Mouse (Mus musculus): ENCODE results near the gene Magi2.

Gene Magi2

DNA sequence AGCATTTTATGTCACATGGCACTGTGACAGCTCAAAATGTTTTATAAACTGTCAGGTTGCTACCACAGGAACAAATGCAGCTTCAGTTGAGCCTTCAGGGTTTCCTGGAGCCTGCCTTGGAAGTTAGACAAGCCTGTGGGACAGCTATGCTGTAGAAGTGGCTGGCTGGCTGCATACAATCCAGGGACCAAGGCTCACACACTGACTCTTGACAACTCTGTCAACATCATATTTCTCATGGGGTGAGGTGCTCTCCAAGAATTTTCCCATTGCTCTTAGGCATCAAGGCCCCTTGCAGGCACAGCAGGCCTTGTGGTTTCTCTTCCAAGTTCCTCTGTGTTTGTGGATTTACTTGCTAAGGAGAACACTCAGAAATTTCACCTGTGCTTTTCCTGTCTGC is 1107.7 kb downstream of the Magi2 start:
- no peak for DNase-seq (ENCODE audit: low spot score in 2 of 2)

DNA sequence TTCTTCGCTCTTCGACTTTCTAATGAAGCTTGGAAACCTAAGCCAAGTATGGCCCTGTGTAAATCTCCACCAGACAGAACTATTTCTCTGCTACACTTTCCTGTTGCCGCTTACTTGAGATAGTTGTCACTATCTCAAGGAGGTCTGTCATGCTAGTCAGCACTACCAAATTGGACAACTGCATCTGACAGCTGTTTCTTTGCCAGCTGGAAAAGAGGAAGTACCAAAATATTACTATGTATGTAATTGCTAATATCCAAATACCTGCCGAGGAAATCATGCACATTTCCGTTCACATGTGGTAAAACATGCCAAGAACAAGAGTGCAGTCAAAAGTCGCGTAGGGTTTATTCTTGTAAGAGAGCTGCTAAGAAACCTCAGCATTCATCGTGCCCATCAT is 1126.1 kb downstream of the Magi2 start:
- no peak for DNase-seq (ENCODE audit: low spot score in 2 of 2)

DNA sequence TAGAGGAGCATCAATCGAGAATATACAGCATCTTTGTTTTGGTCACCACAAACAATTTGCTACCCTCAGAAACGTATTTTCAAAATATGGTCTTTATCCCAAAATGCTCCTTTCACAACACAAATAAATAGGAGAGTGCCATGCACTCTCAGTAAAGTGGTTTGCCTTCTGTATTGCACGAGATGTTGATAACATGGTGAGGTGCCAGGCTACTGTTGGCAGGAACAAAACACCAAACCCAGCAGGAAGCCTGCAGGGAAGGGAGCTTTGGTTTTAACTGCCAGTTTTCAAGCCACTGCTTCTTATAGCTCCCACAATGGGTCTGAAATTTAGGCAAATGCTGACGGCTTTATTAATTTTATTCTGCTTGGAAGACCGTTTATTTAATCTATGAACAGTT is 1131.6 kb downstream of the Magi2 start:
- DNase-seq (ENCODE audit: low spot score in 2 of 2) = no peak

DNA sequence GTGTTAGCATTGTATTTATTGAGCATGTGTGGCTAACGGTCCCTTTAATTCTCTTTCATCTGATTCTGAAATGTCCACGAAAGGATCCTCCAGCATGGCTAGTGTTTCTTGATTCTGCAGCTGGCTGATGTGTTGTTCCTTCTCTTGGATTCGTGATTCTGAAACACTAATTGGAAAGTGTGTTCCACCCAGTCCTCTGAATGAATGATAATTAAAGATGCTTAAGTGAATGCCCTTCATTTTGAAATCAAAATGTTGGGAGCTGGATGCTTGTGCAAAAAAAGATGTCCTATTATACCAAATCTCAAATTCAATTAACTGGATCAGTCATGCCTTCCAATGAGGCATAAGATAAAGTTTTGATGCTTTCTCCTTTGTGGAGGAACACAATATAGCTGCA is 1132.2 kb downstream of the Magi2 start:
- DNase-seq (ENCODE audit: low spot score in 2 of 2) = no peak

DNA sequence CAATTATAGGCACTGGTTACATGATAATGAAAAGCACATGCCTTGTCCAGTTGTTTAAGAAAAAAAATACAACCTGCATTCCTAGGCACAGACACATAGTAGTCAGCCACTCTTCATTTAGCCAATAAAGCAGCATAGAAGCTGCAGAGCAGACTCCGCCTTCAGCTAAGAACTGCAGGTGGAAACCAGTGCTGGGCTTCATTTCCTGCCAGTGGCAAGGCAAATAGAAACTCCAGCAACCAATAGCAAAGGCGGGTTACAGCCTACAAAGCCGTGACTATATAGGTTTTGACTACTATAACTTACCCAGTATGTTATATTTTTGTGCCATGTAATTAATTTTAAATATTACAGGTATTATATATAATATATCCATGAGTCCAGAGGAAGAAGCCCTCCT is 1135.3 kb downstream of the Magi2 start:
- DNase-seq (ENCODE audit: low spot score in 2 of 2) = no peak

DNA sequence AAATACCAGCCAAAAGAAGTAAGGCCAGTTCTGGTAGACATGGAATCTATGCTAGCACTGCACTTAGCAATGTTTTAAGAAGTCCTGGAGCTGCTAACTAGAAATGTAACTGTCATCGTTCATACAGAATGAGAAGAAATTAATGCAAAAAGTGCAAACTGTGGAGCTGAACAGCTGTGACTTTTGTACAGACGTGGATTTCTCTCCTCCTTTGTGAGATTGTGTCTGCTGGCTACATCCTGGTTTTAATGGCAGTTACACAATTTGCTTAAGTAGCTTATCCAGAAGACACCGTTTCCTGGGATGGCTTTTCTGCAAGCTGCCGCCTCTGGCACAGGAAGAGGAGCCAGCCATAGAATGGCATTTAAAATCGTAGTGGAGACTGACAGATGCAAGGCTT is 1136.4 kb downstream of the Magi2 start:
- no peak for DNase-seq (ENCODE audit: low spot score in 2 of 2)

DNA sequence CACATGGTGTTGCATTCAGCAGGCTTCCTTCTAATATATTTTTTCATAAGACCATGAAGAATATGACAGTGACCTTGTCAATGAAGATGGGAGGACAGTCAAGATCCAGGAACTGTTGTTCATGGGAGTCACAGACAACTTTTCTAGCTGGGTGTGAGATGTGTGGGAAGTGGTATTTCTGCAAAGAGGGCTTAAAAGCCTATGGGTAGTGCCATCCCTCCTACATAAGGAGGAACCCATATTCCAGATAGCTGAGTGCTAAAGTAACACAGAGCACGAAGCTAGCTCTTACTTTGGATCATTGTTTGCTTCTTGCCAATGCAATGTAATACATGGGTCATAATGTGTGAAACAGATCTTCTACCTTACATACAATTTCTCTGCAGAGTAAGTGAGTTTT is 1146.8 kb downstream of the Magi2 start:
- no peak for DNase-seq (ENCODE audit: low spot score in 2 of 2)

DNA sequence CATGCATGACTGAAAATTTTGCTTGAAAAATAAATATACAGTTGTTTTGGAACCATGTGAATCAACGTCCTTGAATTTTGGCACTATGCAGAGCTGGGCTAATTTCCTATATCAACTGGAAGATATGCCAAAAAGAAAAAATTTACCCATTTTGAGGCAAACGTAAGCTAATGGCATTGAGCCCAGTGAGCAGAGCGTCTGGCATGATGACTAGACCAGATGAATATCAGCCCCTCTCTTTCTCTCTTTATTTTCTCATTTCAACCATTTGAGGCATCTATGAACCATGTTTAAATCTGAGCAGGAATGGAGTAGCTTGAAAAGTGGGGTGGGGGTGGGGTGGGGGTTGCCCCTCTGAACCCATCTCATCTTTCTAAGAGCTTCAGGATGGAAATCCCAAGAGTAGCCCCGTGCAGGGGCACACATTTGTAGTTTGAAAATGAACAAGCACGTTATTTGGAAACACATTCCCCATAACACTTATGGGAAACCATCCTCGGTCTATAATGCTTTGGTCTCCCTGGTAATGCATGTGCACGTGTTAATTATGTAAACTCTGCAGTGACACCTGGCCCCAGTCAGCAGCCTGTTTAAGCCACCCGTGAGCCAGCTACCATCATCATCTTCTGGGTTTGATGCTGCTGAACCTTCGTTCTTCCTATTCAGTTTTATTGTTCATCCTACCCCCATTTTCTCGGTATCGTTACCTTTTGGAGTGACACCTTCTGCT is 1151.4 kb downstream of the Magi2 start:
- no peak for DNase-seq (ENCODE audit: low spot score in 2 of 2)

DNA sequence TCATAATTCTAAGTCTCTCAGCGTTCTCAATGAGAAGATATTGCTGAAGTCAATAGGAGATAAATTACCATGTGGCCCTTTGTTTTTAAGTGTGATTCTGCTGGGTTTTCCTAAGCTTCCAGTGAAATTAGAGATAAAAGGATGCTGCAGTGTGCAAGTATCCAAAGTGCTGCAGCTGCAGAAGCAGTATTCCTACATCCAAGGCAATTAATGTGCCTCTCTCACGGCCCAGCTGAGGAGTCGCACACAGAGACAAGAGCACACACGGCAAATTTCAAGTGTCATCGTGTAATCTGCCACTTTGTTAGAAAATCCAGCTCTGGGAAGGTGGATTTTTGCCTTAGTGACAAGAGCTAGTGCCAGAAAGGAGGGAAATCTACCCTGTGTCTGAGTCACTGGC is 1177.7 kb downstream of the Magi2 start:
- DNase-seq (ENCODE audit: low spot score in 2 of 2) = no peak

DNA sequence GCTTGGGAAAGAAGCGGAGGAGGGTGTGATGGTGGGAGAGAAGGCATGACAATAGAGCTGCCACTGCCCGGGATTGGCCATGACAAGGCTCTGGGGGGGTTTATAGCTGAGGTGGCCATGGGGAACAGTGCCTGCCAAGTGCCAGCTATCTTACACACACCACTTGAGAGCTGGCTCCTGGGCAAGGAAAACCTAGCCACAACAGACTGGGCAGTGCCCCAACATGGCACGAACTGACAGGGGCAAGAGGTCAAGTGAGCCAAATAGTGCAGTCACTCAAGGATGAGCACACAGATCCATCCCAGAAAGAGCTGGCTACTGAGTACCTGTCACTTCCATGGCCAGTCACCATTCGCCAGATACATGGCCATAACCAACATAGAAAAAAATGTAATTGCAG is 1179.8 kb downstream of the Magi2 start:
- no peak for DNase-seq (ENCODE audit: low spot score in 2 of 2)

DNA sequence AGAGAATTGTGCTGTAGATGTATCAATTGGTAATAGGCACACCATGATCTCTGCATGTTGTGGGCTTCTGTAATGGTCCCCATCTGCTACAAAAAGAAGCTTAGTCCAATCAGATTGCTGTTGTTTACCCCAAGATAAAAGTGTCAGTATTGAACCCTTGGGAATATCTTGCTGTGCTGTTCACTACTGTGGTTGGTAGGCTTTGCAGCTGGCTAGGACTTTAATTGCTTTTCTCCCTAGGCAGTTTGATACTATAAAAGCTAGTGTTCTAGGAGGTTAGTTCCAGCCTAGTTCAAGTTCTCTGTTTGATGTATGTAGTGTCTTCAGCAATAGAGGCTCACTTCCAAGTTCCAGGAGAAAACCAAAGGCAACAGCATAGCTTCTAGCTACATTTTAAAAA is 1188.5 kb downstream of the Magi2 start:
- DNase-seq (ENCODE audit: low spot score in 2 of 2) = no peak

DNA sequence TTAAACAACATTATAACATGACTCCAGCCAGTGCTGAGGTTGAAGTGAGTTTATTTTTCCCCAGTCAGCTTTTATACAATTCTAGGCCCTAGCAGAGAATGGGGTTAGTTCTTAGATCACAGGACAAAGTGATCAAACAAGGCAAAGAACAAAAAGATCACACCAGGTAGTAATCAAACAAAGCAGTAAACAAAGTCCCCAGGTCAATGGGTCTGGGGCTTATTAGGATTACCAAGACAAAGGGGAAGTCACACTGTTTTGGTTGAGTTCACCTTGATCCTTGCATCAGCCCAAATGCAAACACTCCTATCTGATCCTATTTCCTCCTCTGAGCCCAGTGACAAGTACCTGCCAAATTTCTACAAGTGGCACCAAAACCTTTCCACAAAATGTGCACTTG is 1190.5 kb downstream of the Magi2 start:
- no peak for DNase-seq (ENCODE audit: low spot score in 2 of 2)

DNA sequence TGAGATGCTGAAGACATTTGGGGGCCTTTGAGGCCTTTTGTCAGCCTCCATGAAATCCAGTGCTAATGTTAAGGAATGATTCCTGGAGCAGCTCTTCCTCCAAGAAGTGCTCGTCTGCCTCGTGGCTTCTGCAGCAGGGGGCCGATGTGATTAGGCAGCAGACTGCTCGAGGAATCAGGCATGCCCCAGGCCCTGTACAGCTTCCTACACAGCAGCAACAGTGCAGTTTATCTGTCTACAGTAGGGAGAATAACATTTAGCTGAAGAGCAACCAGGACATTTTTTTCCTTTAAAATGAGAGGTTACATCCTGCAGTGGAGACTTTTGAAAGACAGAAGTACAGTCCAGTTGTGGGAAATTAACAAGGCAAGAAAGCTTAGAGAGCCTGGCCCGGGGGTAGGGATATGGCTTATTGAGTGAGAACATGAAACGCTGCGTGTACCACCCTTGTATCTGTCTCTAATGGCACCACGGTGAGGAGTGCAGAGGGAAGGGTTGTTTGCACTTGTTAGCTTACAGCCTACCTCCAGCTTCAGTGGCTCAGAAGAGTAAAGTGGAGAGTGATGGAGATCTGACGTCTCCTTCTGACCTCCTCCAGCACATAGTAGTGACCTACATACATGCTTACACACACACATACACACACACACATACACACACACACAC is 1205.4 kb downstream of the Magi2 start:
- no peak for DNase-seq (ENCODE audit: low spot score in 2 of 2)

DNA sequence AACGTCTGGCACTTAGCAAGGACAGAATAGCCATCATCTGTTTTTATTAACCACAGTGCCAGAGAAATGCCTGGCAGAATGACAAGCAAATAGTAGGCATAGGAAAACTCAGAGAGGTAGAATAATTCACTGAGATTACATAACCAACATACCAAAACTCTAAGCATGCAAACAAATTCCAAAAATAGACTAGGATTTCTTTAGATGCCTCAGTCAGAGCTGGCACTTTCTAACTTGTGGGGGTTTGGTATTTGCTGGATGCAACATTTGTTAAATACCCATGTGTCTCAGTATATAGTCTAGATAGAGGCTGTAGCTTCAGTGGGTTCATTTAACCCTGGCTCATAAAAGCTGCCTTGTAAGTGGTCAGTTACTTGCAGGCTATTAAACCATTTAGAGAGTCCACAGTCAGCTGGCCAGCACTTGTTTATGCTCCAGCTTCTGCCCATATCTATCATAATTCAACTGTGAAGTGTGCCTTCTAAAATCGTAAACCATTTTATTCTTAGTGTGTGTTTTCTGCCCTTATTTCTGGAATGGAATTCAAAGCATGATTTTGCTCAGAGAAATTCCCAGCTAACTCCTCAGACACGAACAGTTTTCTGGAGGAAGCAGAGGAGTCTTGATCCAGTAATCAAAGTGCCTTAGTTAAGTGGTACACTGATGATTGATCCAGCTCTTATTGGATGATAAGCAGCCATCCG is 1219.8 kb downstream of the Magi2 start:
- DNase-seq (ENCODE audit: low spot score in 2 of 2) = no peak

DNA sequence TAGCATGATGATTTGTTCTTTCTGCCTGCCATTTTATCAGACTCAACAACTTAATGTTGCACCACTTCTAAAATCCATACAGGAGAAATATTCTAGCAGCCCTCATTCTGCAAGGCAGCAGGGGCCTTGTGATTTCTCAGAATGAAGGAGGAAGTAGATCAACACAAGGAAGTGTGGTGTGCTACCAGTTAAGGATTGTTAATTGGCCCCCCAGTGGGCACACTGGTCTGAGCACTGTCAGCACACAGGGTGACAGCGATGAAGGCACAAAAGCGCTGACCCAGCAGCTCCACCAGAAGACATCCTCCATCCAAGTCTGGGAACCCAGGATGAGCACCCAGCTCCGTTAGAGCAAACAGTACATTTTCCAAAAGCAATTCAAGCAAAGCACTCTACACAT is 1229.3 kb downstream of the Magi2 start:
- no peak for DNase-seq (ENCODE audit: low spot score in 2 of 2)

DNA sequence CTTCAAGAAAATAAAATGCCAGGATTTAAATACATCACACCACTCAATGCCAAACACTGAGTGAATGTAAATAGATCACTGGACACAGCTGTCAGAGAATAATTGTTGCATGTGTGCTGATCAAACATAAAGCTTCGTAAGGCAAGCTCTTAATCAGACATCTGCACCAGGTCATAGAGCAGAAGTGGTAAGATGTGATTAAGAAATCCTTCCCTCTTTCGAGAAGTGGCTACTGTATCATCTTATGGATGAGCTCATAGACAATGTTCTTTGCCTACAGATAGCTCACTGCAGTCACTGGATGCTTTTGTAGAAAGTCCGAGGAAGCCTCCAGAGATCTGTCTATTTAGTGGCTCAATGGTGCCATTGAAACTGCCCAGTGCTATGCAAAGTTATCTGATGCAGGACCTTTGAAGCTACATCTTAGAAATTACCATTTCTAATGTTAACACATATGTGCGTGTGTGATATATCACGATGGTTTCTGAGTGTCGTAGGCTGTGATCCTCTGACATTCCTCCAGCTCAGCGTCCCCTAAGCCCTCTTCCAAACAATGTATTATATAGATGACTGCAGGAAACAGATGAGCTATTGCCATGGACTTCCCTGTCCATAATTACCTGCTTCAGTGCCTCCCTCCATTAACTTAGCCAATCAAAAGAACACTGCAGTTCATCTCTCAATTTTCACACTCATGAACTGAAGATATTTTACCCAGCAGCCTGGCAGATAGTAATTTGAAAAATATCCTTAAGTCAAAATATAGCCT is 1231.1 kb downstream of the Magi2 start:
- DNase-seq (ENCODE audit: low spot score in 2 of 2) = no peak

DNA sequence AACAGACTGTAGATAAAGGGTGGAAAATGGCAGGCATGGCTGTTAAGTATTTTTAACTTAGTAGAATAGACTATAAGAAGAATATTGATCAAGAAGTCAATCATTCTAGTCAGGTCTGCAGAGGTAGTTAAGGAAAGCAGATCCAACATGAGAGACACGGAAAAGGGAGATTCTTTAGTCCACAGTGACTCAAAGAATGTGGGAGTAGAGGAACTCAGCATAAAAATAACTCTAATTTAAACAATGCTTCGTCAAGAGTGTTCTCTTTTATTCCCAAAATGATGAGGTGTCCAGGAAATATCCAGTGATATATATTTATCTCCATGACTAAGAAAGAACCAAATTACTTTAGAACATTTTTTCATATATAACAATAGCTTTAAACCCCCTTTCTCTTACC is 1234.9 kb downstream of the Magi2 start:
- no peak for DNase-seq (ENCODE audit: low spot score in 2 of 2)

DNA sequence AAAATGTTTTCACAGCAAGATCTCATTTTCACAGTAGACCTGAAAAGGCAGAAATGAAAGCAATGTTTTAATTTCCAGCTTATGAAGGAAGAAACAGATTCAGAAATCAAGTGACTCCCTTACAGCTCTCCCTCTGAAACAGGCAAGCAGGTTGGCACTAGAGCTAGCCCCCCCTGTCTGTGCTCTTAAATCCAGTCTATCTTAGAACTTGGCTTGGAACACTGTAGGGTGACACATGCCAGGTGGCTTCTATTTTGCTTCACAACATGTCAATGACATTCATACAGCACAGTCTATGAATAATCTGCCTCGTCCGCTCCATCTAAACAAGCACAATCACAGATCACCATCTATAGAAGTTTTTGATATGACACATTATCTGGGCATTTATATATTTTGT is 1235.5 kb downstream of the Magi2 start:
- DNase-seq (ENCODE audit: low spot score in 2 of 2) = no peak

DNA sequence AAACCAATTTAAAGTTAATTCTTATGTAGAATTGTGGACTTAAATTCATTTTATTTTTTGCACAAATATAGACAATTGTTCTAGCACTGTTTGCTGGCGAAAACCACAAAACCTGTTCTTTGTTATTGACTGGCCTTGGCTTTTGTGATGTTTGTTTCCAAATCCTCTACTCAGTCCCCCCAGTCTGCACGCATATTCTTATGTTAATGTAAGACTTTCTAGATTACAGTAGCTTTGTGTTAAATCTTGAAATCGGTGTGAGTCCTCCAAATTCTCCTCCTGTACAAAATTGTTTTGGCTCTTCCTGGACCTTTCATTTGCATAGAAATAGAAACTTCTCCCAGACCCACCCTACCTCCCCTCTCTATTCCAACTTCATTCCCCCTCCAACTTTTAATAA is 1242.9 kb downstream of the Magi2 start:
- DNase-seq (ENCODE audit: low spot score in 2 of 2) = no peak

DNA sequence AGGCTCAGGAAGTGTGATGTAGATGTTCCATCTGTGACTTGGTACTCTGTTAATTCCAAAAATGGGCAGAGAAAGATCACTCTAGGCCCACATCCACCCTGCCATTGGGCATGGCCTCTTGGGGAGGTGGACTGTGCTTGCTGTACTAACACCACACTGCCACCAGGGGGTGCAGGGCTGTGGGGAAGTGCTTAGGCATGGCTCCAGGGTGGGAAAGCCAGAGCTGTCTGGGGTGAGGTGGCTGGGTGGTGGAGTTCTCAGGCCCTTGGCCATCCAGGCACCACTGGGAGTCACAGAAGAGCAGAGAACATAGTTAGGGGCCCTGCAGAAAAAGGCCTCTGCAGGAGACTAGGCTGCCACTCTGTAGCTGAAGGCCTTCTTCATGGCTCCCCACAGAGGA is 1243.6 kb downstream of the Magi2 start:
- peak; percentile 18 to 64 for DNase-seq (ENCODE audit: low spot score in 2 of 2)

DNA sequence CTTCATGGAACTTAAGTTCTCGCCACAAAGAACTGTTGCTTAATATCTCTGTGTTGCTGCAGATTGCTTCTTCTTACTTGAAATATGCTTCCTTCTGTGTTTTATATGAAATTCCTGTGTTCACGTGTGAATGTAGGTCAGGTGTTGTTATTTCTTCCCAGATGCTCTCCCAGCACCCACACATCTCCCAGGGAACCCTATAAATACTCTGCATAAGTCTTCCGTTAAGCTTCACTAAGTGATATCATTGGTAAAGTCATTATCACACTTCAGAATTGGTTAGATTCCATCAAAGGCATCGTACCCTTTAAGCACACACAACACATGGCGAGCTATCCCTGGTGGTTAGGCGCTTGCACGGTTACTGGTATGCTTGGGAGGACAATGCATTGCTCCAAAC is 1257.7 kb downstream of the Magi2 start:
- no peak for DNase-seq (ENCODE audit: low spot score in 2 of 2)

DNA sequence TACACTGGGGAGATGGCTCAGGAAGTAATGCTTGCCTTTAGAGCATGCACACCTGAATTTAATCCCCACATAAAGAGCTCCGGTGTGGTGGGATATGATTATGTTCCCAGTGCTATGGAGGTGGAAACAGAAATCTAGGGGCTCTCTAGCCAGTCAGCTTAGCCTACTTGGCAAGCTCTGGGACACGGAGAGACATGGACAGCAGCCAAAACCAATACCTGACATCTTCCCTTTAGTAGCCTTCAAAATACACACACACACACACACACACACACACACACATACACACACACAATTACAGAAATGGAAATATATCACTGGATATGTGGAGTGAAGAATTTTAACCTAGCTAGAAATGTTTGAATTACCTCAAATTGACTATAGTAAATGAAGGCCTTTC is 1265.1 kb downstream of the Magi2 start:
- no peak for DNase-seq (ENCODE audit: low spot score in 2 of 2)

All from spleen, postnatal 10 days (tissue).